Mouse (Mus musculus): ENCODE measurements around the gene Slc35b4. TPM values are rescaled to one million over a fixed set of nuclear protein-coding genes. Genes with fewer than 3 reads are reported as not detected.

Gene Slc35b4
- total RNA-seq, 2 experiments from 2014 or later, result 54.7 to 64.1 TPM

DNA sequence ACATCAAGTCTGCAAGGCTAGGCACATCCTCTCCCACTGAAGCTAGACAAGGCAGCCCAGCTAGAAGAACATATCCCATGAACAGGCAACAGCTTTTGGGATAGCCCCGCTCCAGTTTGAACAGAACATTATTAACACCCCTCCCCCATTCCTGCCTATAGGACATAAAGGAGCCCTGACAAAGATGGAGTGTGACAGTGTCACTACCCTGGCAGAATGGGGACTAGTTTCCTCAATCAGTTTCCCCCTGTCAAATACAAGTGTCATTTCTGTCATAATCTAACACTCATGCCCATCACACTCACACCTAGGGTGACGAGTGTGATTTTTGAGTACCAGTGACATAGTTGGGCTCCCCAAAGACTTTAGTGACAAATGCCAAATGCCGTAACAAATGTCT is 28.9 kb downstream of the Slc35b4 start:
- intact Hi-C loops (cut with DNase I), result no loop called here
- no peak for DNase-seq (ENCODE audit: low spot score in 2 of 2)

- intact Hi-C loops (cut with DNase I), result no loop called here
Measured at GRCm38 (mm10) chr6:34146042-34146441, 30.9 kb downstream of the Slc35b4 start.

GRCm38 (mm10) chr6:34142931-34143330 is 34.0 kb downstream of the Slc35b4 start:
- intact Hi-C loops (cut with DNase I), result no loop called here
- no peak for DNase-seq (ENCODE audit: low spot score in 2 of 2)

More at GRCm38 (mm10) chr6:34146042-34146441, 30.9 kb downstream of the Slc35b4 start:
- DNase-seq (ENCODE audit: low spot score in 2 of 2), result no peak

GRCm38 (mm10) chr6:34138366-34138765 is 38.5 kb downstream of the Slc35b4 start:
- intact Hi-C loops (cut with DNase I), result no loop called here
- DNase-seq (ENCODE audit: low spot score in 2 of 2), result no peak

- no peak for DNase-seq (ENCODE audit: low spot score in 2 of 2)
- intact Hi-C loops (cut with DNase I), result no loop called here
Measured at GRCm38 (mm10) chr6:34132391-34132790, 44.5 kb downstream of the Slc35b4 start.

GRCm38 (mm10) chr6:34129261-34129660 is 47.6 kb downstream of the Slc35b4 start:
- DNase-seq (ENCODE audit: low spot score in 2 of 2), result peak in 1 of 2 experiments; percentile 34
- intact Hi-C loops (cut with DNase I), result no loop called here

DNA sequence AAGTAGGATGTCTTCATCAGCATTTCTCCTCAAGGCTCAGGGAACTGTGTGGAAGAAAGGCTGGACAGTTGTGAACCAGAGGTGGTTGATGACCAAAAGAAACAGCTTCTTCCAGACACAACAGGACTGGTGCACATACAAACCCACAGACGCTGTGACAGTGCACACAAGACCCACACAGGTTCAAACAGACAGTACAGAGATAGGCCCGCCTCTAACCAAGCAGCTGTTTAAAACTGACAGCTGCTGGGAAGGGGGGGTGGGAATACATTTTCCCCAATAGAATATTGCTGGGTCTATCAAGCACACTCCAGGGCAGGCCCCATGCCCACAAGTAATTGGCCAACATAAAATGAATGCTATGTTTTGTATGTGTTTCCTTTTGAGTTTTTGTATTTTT is 52.5 kb downstream of the Slc35b4 start:
- DNase-seq (ENCODE audit: low spot score in 2 of 2), result no peak
- intact Hi-C loops (cut with DNase I), result no loop called here

DNA sequence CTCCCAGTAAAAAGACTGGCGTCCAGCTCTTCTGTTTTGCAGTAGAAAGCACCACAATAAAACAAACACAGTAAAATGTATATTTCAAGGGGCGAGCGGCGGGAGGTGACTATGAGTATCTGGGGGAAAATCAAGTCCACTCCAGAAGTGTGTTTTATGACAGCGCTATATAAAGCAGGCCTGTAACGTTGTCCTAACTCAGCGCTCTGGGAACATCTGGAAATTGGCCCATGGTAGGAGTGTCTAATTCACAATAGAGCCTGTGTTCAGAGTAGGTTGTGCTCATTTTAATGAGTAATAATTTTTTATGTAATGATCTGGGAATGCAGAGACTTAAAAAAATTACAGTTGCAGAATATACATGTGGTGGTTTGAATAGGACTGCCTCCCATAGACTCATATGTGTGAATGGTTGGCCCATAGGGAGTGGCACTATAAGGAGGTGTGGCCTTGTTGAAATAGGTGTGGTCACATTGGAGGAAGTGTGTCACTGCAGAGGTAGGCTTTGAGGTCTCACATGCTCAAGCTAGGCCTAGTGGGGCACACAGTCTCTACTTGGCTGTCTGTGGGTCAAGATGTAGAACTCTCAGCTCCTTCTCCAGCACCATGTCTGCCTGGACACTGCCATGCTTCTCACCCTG is 60.0 kb downstream of the Slc35b4 start:
- DNase-seq (ENCODE audit: low spot score in 2 of 2), result no peak
- intact Hi-C loops (cut with DNase I), result no loop called here

GRCm38 (mm10) chr6:34111406-34111805 is 65.5 kb downstream of the Slc35b4 start:
- peak in 1 of 2 experiments; percentile 36 for DNase-seq (ENCODE audit: low spot score in 2 of 2)
- intact Hi-C loops (cut with DNase I), result no loop called here

- DNase-seq (ENCODE audit: low spot score in 2 of 2), result no peak
- intact Hi-C loops (cut with DNase I), result no loop called here
Measured at GRCm38 (mm10) chr6:34110571-34110970, 66.3 kb downstream of the Slc35b4 start.

Other genes starting within 250 kb of the Slc35b4 start
- 1 to 10 TPM; 3.0 to 3.6 TPM for gene Lrguk, start 147.7 kb downstream of the Slc35b4 start, total RNA-seq (2021)
- 10 to 100 TPM; 42.2 to 45.5 TPM for gene Akr1b3, start 140.4 kb upstream of the Slc35b4 start, total RNA-seq (2021)
- under 1 TPM; 0.62 to 0.69 TPM for gene Akr1b8, start 177.0 kb upstream of the Slc35b4 start, total RNA-seq (2021)
- 10 to 100 TPM; 19.5 to 21.0 TPM for gene Akr1b10, start 207.1 kb upstream of the Slc35b4 start, total RNA-seq (2021)
- not detected for gene Akr1b7, start 235.2 kb upstream of the Slc35b4 start, total RNA-seq (2021)

Measured in left cerebral cortex, postnatal 25 days (tissue).